Mouse (Mus musculus): Measurements from ENCODE around the gene Tns3.
A peak's percentile ranks its signal among the peaks of the same experiment; 100 is the strongest.

Gene Tns3

GRCm38 (mm10) chr11:8610456-8610855, 53.9 kb downstream of the Tns3 start:
- DNase-seq, result no peak

GRCm38 (mm10) chr11:8609873-8610272, 54.5 kb downstream of the Tns3 start:
- DNase-seq, result no peak

- no peak for DNase-seq
Observed at GRCm38 (mm10) chr11:8607123-8607522, 57.2 kb downstream of the Tns3 start.

- no peak for DNase-seq
Observed at GRCm38 (mm10) chr11:8604789-8605569, 59.4 kb downstream of the Tns3 start.

- no peak for DNase-seq
Observed at GRCm38 (mm10) chr11:8602606-8603005, 61.7 kb downstream of the Tns3 start.

GRCm38 (mm10) chr11:8601411-8601821, 62.9 kb downstream of the Tns3 start:
- DNase-seq, result no peak

- DNase-seq, result no peak
Observed at GRCm38 (mm10) chr11:8595642-8596041, 68.7 kb downstream of the Tns3 start.

GRCm38 (mm10) chr11:8593172-8593571, 71.2 kb downstream of the Tns3 start:
- DNase-seq, result no peak

- no peak for DNase-seq
Observed at GRCm38 (mm10) chr11:8591271-8591670, 73.1 kb downstream of the Tns3 start.

GRCm38 (mm10) chr11:8589226-8589905, 75.0 kb downstream of the Tns3 start:
- peak; percentile 37 for DNase-seq

GRCm38 (mm10) chr11:8587941-8588340, 76.4 kb downstream of the Tns3 start:
- no peak for DNase-seq

GRCm38 (mm10) chr11:8586996-8587644, 77.2 kb downstream of the Tns3 start:
- no peak for DNase-seq

GRCm38 (mm10) chr11:8586374-8586773, 78.0 kb downstream of the Tns3 start:
- no peak for DNase-seq

GRCm38 (mm10) chr11:8585686-8586085, 78.6 kb downstream of the Tns3 start:
- no peak for DNase-seq

GRCm38 (mm10) chr11:8584925-8585324, 79.4 kb downstream of the Tns3 start:
- no peak for DNase-seq

GRCm38 (mm10) chr11:8584307-8584706, 80.0 kb downstream of the Tns3 start:
- no peak for DNase-seq

GRCm38 (mm10) chr11:8583137-8583536, 81.2 kb downstream of the Tns3 start:
- no peak for DNase-seq

- no peak for DNase-seq
Observed at GRCm38 (mm10) chr11:8582101-8582920, 82.0 kb downstream of the Tns3 start.

- peak; percentile 44 for DNase-seq
Observed at GRCm38 (mm10) chr11:8579789-8580188, 84.5 kb downstream of the Tns3 start.

GRCm38 (mm10) chr11:8575217-8576180, 88.8 kb downstream of the Tns3 start:
- DNase-seq, result no peak

- DNase-seq, result no peak
Observed at GRCm38 (mm10) chr11:8574562-8574961, 89.8 kb downstream of the Tns3 start.

GRCm38 (mm10) chr11:8572762-8573161, 91.6 kb downstream of the Tns3 start:
- no peak for DNase-seq
